Mouse (Mus musculus): ENCODE data around the gene Casr.

DNA sequence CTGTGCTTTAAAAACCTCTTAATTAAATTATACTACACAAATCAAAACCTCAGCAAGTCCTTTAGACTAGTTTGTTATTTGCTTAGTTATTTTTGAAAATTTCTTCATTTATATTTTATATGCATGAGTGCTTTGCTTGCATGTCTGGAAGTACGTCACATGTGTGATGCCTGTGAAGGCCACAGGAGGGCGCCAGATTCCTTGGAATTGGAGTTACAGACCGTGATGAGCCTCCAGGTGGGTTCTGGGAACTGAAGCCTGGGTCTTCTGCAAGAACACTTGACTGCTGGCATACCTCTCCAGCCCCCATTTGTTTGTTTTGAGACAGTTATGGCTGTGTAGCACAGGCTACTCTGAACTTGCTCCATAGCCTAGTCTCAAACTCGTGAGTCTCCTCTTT is 93.1 kb downstream of the Casr start:
- no peak for TF ChIP-seq POLR2A (IDR thresholded peaks at IDR 0.05; ENCODE audit: control insufficient read depth, extremely low read depth, insufficient read depth, low read length, poor library complexity)
- TF ChIP-seq CTCF (IDR thresholded peaks at IDR 0.05; ENCODE audit: borderline replicate concordance, control insufficient read depth, extremely low read depth, insufficient read depth, low read length, poor library complexity): no peak
